Mouse (Mus musculus): Measurements from ENCODE around the gene Bcl7b.

DNA sequence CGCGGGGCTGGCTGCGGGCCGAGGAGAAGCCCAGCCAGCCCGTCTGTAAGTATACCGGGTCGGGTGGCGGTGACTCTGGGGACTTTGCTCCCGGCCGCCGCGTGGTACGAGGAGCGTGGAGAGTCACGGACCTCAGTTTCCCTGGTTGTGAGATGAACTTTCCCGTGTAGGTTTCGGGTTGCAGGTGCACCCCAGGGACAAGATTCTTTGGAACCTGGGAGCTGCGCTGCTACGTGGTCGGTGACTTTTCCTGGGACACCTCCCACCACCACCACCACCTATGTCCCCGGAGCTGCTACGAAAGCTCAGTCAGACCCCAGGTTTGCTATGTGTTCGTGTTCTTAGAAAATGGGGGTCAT lies 18.3 kb upstream of the Bcl7b start:
- TF ChIP-seq CTCF (IDR thresholded peaks at IDR 0.05; ENCODE audit: control insufficient read depth, insufficient read depth, insufficient read length), result no peak
- TF ChIP-seq MAX (IDR thresholded peaks at IDR 0.05), result no peak
- TF ChIP-seq CEBPB (IDR thresholded peaks at IDR 0.05; ENCODE audit: low read depth), result no peak
- no peak for TF ChIP-seq USF1 (IDR thresholded peaks at IDR 0.05; ENCODE audit: low read depth)
- no peak for TF ChIP-seq MYOG (IDR thresholded peaks at IDR 0.05; ENCODE audit: control insufficient read depth, extremely low read depth, insufficient read length)
- TF ChIP-seq FOSL1 (IDR thresholded peaks at IDR 0.05; ENCODE audit: insufficient read depth, low read length, poor library complexity, severe bottlenecking), result no peak
